Mouse (Mus musculus) testis, adult 2 months (tissue): ENCODE data around the gene Cyba. TPM values are rescaled to one million over a fixed set of nuclear protein-coding genes. Genes with fewer than 3 reads are reported as not detected.

Source experiments
- H3K27ac ChIP-seq: fragments of 200-500 bp; 2 replicates; pipeline ENCODE4 v1.5.1; 2012; ENCODE audit warnings: low read depth, low read length; ENCODE audit not compliant: control insufficient read depth, insufficient read depth
- H3K27me3 ChIP-seq: fragments of 200-500 bp; 2 replicates; pipeline ENCODE4 v1.6.1; 2012; ENCODE audit warnings: mild to moderate bottlenecking, low read length, moderate library complexity; ENCODE audit not compliant: control insufficient read depth, insufficient read depth
- H3K36me3 ChIP-seq: fragments of 200-500 bp; 2 replicates; pipeline ENCODE4 v1.6.1; 2012; ENCODE audit warnings: mild to moderate bottlenecking, low read length; ENCODE audit not compliant: control insufficient read depth, insufficient read depth
- H3K4me1 ChIP-seq: fragments of 200-500 bp; 2 replicates; pipeline ENCODE4 v1.6.1; 2012; ENCODE audit warnings: low read length; ENCODE audit not compliant: control insufficient read depth, insufficient read depth
- H3K4me3 ChIP-seq: fragments of 200-500 bp; 2 replicates; pipeline ENCODE4 v1.5.1; 2012; ENCODE audit warnings: low read depth, mild to moderate bottlenecking, low read length, moderate library complexity, mixed read lengths; ENCODE audit not compliant: control insufficient read depth
- CTCF ChIP-seq: fragments of 200-500 bp; IDR thresholded peaks from 2 replicates; pipeline ENCODE4 v1.5.1; 2012; ENCODE audit warnings: low read depth, mild to moderate bottlenecking, inconsistent platforms, low read length, moderate library complexity; ENCODE audit not compliant: control insufficient read depth, insufficient read depth, insufficient replicate concordance
- POLR2A ChIP-seq: fragments of 200-500 bp; IDR thresholded peaks from 2 replicates; pipeline ENCODE4 v1.6.1; 2012; ENCODE audit warnings: low read depth, mild to moderate bottlenecking, inconsistent platforms, low read length, moderate library complexity; ENCODE audit not compliant: control insufficient read depth
- polyA plus RNA-seq: library from polyadenylated mRNA; depleted of rRNA; stranded (reverse); fragments of >200 nt; gene quantifications from 2 replicates; pipeline ENCODE4 v1.2.3, GENCODE M21; 2012; rRNA removed

Gene Cyba
- 8.0 and 11.0 TPM in 2 replicates for polyA plus RNA-seq

DNA sequence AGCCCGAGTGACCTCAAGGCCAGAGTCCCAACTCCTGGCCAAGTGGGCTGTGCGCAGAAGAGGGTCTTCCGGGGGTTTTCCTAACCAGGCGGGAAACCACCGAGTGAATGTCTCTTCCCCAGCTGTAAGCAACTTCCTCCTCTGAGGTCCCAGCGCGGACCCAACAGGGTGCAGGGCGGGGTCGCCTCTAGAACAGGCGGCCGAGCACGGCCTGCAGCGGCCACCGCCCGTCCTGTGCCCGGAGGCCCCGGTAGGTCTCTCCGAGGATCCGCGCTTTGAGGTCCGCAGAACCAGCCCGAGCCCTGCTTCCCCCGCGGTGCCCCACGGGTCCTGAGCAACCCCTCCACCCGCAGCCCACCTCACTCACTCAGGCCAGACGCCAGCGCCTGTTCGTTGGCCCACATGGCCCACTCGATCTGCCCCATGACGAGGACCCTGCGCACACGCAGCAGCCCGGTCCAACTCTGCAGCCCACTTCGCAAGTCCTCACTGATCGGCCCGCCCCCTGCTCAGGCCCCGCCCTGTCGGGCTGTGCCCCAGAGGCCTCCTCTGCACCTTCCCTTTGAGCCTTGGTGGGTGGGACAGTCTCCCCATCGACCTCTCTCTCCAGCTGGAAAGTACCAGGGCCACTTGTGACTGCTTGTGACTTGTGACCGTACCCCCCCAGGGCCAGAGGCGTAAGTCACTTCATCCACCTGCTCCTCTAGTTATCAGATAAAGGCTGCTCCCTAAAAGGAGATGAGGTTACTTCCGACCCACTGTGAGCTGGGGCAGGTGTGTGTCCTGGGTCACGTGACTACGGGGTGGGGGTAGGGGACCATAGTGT, at the start of gene Cyba:
Gene Cyba, minus strand, starts transcription at position 488 of the 826 bp plus-strand sequence.
- Histone ChIP-seq H3K27ac (peak within 1 kb of the TSS; percentile 3; the same call in 1 of the 2 replicates), H3K4me1 (peaks cover 22% of the 10 kb centered on the region), H3K27me3 (no peaks in the 10 kb centered on the region; the same call in 1 of the 2 replicates), H3K36me3 (no peaks in the 10 kb centered on the region), H3K4me3 (peak within 1 kb of the TSS; percentile 49)
- TF ChIP-seq POLR2A (peak; percentile 28; the same call in 1 of the 2 replicates), CTCF (no peak)

- TF ChIP-seq POLR2A (no peak), CTCF (no peak)
- peaks cover 3% of the 10 kb centered on the region; the same call in 1 of the 2 replicates for H3K36me3 ChIP-seq
These were observed 49.7 kb upstream of the Cyba start for GRCm38 (mm10) chr8:122482448-122482847.

DNA sequence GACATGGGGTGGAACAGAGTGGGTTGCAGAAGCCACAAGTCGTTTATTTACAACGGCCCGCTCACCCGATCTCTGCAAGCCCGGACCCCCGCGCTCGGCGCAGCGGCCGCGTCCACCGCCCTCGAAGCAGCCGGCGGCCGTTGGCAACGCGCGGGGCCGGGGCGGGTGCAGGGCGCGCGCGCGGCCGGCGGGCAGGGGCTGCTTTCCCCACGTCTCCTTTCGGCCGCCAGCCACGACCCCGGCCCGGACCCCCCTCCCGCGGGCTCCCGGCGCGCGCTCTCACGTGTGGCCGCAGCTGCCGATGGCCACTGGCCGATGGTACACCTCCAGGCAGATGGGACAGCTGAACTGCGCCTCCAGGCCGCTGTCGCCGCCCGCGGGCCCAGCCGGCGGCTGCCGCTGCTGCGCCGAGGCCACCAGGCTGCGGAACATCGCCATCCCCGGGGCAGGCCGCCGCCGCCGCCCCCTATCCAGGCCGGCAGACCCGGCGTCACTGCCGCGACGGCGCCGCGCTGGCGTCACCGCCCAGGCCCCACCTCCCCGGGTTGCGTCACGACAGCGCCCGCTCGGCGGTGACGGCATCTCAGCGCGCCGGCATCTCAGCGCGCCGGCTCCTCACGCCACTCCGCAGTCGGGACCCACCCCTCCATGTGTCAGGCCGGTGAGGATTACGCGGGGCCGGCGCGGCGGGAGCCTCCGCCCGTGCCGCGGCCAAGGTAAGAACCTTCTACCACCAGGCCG, 43.0 kb upstream of the Cyba start, which contains the start of the genes Rnf166 and Ctu2:
Gene Rnf166, minus strand, starts transcription at position 485 of the 741 bp plus-strand sequence.
Gene Ctu2, plus strand, starts transcription at position 564 of the 741 bp plus-strand sequence.
- TF ChIP-seq CTCF, result no peak
- TF ChIP-seq POLR2A, result peak; percentile 83
- Histone ChIP-seq H3K4me1 (peaks cover 14% of the 10 kb centered on the region), H3K27ac (peak within 1 kb of the TSS; percentile 92), H3K27me3 (no peaks in the 10 kb centered on the region), H3K4me3 (peak within 1 kb of the TSS; percentile 96), H3K36me3 (peaks cover 3% of the 10 kb centered on the region)

More at GRCm38 (mm10) chr8:122482448-122482847, 49.7 kb upstream of the Cyba start:
- Histone ChIP-seq H3K27me3 (no peaks in the 10 kb centered on the region), H3K4me3 (no peak overlapping the region), H3K4me1 (no peaks in the 10 kb centered on the region), H3K27ac (no peak overlapping the region)

DNA sequence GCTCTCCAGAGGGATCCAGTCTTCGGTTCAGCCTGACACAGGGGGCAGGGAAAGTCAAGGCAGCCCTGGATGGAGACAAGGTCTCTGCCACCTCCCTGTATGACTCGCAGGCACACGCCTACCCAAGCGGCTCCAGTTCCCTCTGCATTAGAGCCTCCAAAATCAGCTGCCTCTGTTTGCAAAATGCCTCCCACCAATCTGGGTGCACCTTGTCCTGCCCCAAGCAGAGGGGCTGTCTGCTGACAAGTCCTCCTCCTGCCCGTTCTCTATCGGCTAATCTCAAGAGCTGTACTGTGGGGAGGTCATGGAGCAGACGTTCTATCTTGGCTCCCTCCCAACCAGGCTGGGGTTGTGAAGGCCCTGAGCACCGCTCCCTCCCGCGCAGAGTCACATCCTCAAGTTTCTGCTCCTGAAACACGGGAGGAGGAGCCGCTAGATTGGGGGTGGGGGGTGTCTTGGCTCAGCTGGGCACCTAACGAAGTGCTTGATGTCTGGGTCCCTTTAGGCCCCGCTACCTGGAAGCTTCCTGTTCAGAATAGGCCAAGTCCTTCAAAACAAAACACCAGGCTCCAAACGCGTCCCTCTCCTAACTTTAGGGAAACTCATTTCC, 42.3 kb upstream of the Cyba start:
- peak overlapping the region; percentile 92 for H3K27ac ChIP-seq
- peaks cover 3% of the 10 kb centered on the region for H3K36me3 ChIP-seq
- H3K4me3 ChIP-seq, result peak overlapping the region; percentile 96
- H3K4me1 ChIP-seq, result peaks cover 14% of the 10 kb centered on the region
- TF ChIP-seq POLR2A (no peak), CTCF (no peak)
- no peaks in the 10 kb centered on the region for H3K27me3 ChIP-seq

- peak overlapping the region; percentile 96 for H3K4me3 ChIP-seq
- peaks cover 3% of the 10 kb centered on the region for H3K36me3 ChIP-seq
- no peak for TF ChIP-seq POLR2A
- TF ChIP-seq CTCF, result no peak
- H3K27ac ChIP-seq, result no peak overlapping the region
- no peaks in the 10 kb centered on the region for H3K27me3 ChIP-seq
- peaks cover 14% of the 10 kb centered on the region for H3K4me1 ChIP-seq
These were observed 41.2 kb upstream of the Cyba start for GRCm38 (mm10) chr8:122473911-122474421.

- H3K27me3 ChIP-seq, result no peaks in the 10 kb centered on the region
- H3K27ac ChIP-seq, result no peak overlapping the region
- peaks cover 9% of the 10 kb centered on the region for H3K4me1 ChIP-seq
- no peaks in the 10 kb centered on the region; the same call in none of the 2 replicates for H3K36me3 ChIP-seq
- no peak overlapping the region for H3K4me3 ChIP-seq
- no peak for TF ChIP-seq CTCF
- no peak for TF ChIP-seq POLR2A
These were observed 38.0 kb upstream of the Cyba start for GRCm38 (mm10) chr8:122470691-122471090.

GRCm38 (mm10) chr8:122469965-122470364, 37.2 kb upstream of the Cyba start:
- Histone ChIP-seq H3K27ac (no peak overlapping the region), H3K4me3 (no peak overlapping the region), H3K4me1 (peaks cover 6% of the 10 kb centered on the region), H3K27me3 (no peaks in the 10 kb centered on the region), H3K36me3 (no peaks in the 10 kb centered on the region; the same call in none of the 2 replicates)
- TF ChIP-seq POLR2A, result no peak; the same call in 1 of the 2 replicates
- no peak for TF ChIP-seq CTCF
